Mouse (Mus musculus): Measurements from ENCODE around the gene Nmt2. TPM values are rescaled to one million over a fixed set of nuclear protein-coding genes. Genes with fewer than 3 reads are reported as not detected.

Nmt2 gene
- polyA plus RNA-seq, 1 experiment, result 44.0 TPM

DNA sequence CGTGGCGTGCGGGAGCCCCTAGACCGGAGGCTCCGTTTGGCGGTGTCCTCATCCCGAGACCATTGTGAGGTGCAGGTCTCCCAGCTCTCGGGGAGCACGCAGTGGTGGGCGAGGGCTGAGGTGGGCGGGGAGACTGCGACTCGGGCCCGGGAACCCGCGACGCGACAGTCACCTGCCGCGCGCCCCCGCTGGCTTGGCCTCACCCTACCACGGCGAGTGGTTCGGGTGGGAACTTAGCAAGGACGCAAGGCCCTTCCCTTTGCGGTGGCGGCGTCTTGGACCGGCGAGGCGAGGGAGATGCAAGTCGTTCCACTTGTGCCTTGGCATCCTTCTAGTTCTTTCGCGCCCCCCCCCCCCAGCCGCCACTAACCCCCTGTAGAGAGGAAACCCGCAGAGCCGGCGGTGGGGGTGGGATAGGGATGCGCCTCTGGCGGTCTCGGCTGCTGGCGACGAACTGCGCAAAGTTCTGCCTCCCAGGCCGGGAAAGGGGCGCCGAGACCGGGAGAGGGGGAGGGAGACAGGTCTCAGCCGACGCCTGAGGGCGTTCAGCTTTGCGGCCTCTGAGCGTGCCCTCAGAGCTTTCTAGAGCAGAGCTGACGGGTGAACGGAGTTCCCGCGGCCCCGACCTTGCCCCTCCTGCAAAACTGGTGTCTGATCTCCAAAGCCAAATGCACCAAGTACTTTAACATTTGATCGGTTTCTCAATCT lies 615 bp downstream of the Nmt2 start:
- no peak for TF ChIP-seq POLR2A (IDR thresholded peaks at IDR 0.05; ENCODE audit: borderline replicate concordance, extremely low read depth, insufficient read depth, insufficient read length, poor library complexity, severe bottlenecking)
- no peak for TF ChIP-seq CTCF (IDR thresholded peaks at IDR 0.05; ENCODE audit: borderline replicate concordance, extremely low read depth, insufficient read depth, insufficient read length)
- DNase-seq (ENCODE audit: low read depth), result peak; percentile 72

DNA sequence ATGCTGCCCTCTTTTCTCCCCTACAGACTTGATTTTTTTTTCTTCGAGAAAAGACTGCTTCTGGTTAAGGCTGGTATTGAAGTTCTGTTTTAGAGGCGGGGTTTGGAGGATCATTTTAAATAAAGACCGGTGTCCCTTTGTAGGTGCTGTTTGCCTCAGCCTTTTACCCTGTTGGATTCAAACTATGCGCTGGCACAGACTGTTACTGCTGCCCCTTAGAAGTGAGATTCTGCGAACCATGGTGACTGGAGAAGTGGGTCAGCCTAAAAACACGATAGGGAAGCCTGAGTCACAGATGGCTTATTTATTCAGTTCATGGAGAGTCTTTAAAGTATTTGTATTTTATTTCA lies 1.1 kb downstream of the Nmt2 start:
- DNase-seq (ENCODE audit: low read depth), result no peak
- TF ChIP-seq CTCF (IDR thresholded peaks at IDR 0.05; ENCODE audit: borderline replicate concordance, extremely low read depth, insufficient read depth, insufficient read length) (no peak), POLR2A (IDR thresholded peaks at IDR 0.05; ENCODE audit: borderline replicate concordance, extremely low read depth, insufficient read depth, insufficient read length, poor library complexity, severe bottlenecking) (no peak)

DNA sequence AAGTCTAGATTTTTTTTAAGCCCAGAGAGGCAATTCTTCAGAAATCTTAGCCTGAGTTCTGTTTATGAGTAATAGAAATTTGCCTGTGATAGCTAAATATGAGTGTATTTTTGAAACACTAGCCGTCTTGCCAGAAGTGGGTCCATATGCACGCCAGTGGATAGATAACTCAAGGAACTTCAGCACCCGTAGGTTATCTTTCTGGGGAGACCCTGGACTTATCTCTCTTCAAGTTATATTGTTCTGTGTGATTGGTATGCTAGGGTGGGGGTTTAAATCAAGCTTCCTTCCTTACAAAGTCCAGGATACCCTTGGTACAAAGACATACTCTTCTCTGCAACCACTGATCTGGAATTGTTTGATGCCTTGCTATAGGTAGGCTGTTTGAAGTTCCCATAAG lies 1.7 kb downstream of the Nmt2 start:
- TF ChIP-seq POLR2A (IDR thresholded peaks at IDR 0.05; ENCODE audit: borderline replicate concordance, extremely low read depth, insufficient read depth, insufficient read length, poor library complexity, severe bottlenecking), result no peak
- TF ChIP-seq CTCF (IDR thresholded peaks at IDR 0.05; ENCODE audit: borderline replicate concordance, extremely low read depth, insufficient read depth, insufficient read length), result no peak

DNA sequence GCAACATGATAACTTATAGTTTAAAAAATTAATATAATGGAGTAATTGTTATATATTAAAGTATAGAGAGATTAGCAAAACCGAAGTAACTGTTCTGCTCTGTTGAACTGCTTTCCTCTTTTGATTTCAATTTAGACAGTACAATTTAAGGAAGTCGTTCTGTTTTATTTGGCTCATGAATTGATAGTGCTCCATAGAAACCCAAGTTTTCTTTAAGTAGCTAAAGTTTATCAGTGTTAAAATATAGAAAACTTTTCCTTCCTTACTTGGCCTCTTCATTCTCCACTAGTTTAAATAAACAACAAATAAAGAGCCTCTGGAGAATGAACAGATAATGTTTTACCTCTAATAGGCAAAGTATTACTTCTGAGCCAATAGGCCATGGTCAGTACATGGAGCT lies 2.2 kb downstream of the Nmt2 start:
- TF ChIP-seq CTCF (IDR thresholded peaks at IDR 0.05; ENCODE audit: borderline replicate concordance, extremely low read depth, insufficient read depth, insufficient read length) (no peak), POLR2A (IDR thresholded peaks at IDR 0.05; ENCODE audit: borderline replicate concordance, extremely low read depth, insufficient read depth, insufficient read length, poor library complexity, severe bottlenecking) (no peak)

More for the DNA sequence above, 1.7 kb downstream of the Nmt2 start:
- DNase-seq (ENCODE audit: low read depth), result no peak

DNA sequence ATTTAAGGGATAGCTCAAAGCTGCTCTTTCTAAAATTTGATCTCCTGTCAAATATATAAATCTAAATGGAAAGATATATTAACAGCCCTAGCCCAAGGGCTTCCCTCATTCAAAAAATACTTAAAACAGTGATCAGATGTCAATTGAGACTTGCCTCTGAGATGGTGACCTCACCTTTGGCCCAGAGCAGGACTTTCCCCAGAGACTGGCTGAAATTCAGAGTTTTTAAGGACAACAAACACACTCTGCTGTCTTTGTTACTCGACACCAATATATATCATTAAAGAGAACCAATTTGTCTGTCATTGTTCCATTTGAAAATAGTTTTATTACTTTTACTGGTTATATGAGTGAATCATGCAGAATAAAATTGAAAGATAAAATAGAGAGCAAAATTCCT lies 5.6 kb downstream of the Nmt2 start:
- TF ChIP-seq CTCF (IDR thresholded peaks at IDR 0.05; ENCODE audit: borderline replicate concordance, extremely low read depth, insufficient read depth, insufficient read length), result no peak
- TF ChIP-seq POLR2A (IDR thresholded peaks at IDR 0.05; ENCODE audit: borderline replicate concordance, extremely low read depth, insufficient read depth, insufficient read length, poor library complexity, severe bottlenecking), result no peak
- no peak for DNase-seq (ENCODE audit: low read depth)

More for the DNA sequence above, 2.2 kb downstream of the Nmt2 start:
- DNase-seq (ENCODE audit: low read depth), result no peak

DNA sequence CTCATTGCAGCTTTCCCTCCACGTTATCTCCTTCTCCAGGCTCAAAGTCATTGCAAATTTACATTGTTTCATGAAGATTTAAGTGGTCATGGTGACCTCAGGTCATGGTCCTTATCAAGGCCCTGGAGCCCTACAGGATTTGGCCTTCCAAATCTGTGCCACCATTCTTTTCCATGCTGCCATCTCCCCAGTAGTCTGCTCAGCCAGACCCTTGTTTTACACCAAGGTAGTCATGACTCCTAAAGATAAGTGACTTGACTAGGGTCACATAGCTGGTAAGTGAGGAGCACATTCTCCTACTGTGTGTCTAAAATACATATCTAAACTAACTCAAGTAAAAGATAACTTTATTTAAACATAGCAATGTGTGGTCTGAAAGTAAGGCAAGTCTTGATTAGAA lies 8.2 kb downstream of the Nmt2 start:
- DNase-seq (ENCODE audit: low read depth), result no peak
- TF ChIP-seq POLR2A (IDR thresholded peaks at IDR 0.05; ENCODE audit: borderline replicate concordance, extremely low read depth, insufficient read depth, insufficient read length, poor library complexity, severe bottlenecking) (no peak), CTCF (IDR thresholded peaks at IDR 0.05; ENCODE audit: borderline replicate concordance, extremely low read depth, insufficient read depth, insufficient read length) (no peak)

DNA sequence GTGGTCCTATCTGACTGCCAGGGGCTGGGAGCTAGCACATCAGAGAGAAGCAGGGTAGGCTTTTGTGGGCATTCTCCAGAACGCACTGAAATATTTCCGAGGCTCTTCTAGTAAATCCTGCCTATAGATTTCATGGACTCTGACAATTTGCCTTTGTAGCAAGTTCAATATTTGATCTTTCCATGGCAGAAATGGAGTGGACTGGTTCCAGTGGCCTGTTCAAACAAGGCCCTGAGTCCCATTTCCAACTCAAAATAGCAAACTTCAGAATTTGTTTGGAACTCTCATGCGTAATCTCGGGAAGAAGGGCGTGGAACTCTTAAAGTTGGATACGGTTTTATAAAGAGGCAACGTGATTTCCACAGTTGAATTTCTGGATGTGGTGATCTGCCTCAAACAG lies 11.8 kb downstream of the Nmt2 start:
- no peak for DNase-seq (ENCODE audit: low read depth)
- no peak for TF ChIP-seq POLR2A (IDR thresholded peaks at IDR 0.05; ENCODE audit: borderline replicate concordance, extremely low read depth, insufficient read depth, insufficient read length, poor library complexity, severe bottlenecking)
- no peak for TF ChIP-seq CTCF (IDR thresholded peaks at IDR 0.05; ENCODE audit: borderline replicate concordance, extremely low read depth, insufficient read depth, insufficient read length)

DNA sequence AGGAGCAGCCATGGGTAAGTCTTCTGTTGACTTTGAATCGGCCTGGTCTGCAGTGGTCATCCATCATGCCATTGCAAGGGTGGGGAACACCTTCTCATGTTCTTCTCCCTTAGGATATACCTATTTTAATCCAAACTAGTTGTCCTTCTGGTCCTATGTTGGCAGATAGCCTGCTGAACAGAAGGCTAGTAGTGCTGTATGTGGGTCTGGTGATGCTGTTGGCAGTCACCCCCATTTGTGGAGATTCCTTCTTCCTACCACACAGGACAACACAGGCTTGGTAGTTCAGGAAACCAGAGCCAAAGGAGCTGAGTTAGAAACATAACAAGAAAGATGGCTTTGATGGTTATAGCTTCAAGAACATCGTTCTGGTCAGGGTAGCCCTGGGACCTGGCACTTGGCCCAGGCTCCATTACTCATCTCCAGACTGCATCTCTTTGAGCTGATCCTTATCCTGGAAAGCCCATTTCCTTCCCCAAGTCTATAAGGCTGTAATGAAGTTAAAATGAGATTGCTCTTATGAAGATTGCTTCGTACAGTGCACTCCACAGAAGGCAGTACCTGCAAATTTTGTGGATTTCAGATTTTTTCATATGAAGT lies 21.5 kb downstream of the Nmt2 start:
- DNase-seq (ENCODE audit: low read depth), result peak; percentile 1
- TF ChIP-seq CTCF (IDR thresholded peaks at IDR 0.05; ENCODE audit: borderline replicate concordance, extremely low read depth, insufficient read depth, insufficient read length) (no peak), POLR2A (IDR thresholded peaks at IDR 0.05; ENCODE audit: borderline replicate concordance, extremely low read depth, insufficient read depth, insufficient read length, poor library complexity, severe bottlenecking) (no peak)

DNA sequence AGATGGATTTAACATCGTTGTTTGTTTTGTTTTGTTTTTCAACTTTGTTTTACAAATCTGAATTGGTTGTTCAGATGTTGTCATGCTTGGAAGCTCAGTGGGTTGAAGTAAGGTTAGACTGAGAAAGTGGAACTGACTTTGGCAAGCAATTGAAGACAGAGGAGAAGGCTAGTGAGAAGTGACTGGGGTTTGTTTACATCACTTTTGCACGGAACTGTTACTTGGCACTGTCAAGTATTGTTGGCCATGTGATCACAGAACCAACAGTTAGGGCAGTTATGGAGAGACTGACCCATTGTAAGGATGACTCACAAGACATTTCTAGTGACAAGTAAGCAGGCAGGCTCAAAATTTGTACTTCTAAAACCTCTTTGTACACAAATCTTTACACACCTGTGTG lies 39.1 kb downstream of the Nmt2 start:
- TF ChIP-seq CTCF (IDR thresholded peaks at IDR 0.05; ENCODE audit: borderline replicate concordance, extremely low read depth, insufficient read depth, insufficient read length), result no peak
- TF ChIP-seq POLR2A (IDR thresholded peaks at IDR 0.05; ENCODE audit: borderline replicate concordance, extremely low read depth, insufficient read depth, insufficient read length, poor library complexity, severe bottlenecking), result no peak
- DNase-seq (ENCODE audit: low read depth), result no peak

DNA sequence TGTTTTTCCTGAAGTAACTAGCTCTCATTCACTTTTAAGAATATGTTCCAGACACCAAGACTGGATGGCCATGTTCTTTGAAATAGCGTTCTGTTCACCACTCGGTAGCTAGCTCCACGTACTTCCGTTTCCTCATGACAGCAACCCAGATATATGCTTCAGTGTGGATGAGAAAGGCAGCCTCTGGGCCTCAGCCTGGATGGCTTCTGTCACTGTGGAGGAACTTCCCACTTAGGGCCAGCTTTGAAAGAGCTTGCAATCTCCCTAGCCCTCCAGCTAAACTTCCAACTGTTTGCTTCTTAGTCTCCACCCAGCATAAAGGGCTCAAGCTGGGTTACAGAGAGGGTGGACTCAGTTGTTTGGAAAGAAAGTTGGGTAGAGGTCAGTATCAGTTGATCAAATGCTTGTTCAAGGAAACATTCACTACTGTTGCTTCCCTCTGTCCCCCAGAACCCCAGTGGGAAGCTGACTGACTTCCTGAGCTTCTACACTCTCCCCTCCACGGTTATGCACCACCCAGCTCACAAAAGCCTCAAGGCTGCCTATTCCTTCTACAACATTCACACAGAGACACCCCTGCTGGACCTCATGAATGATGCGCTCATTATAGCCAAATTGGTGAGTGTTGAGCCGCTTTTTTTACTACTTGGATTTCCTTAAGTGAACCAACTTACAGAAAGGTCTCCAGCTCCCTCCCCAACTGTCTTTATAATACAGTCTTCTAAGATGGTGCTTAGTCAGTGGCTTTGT lies 40.5 kb downstream of the Nmt2 start:
- TF ChIP-seq CTCF (IDR thresholded peaks at IDR 0.05; ENCODE audit: borderline replicate concordance, extremely low read depth, insufficient read depth, insufficient read length) (no peak), POLR2A (IDR thresholded peaks at IDR 0.05; ENCODE audit: borderline replicate concordance, extremely low read depth, insufficient read depth, insufficient read length, poor library complexity, severe bottlenecking) (no peak)
- DNase-seq (ENCODE audit: low read depth), result no peak

DNA sequence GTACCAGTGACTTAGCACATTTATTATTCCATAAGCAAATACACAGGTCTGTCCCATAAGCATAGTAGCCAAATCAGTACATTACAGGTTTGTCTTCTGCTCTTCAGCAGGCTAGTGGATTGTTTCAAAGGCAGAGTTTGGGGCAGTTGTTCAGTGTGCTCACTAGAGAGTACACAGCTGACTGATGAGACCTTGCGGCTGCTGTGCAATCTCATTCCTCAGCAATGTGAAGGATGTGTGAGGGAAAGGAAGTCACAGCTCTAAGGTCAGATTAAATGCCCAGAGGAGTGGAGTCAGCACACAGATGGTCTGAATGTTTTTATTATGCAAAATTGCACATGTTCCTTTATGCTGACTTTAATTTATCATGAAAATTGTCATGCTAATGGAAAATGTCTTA lies 42.5 kb downstream of the Nmt2 start:
- no peak for DNase-seq (ENCODE audit: low read depth)
- TF ChIP-seq POLR2A (IDR thresholded peaks at IDR 0.05; ENCODE audit: borderline replicate concordance, extremely low read depth, insufficient read depth, insufficient read length, poor library complexity, severe bottlenecking), result no peak
- no peak for TF ChIP-seq CTCF (IDR thresholded peaks at IDR 0.05; ENCODE audit: borderline replicate concordance, extremely low read depth, insufficient read depth, insufficient read length)
